Mouse (Mus musculus): ENCODE results near the gene Plcxd2. TPM values are rescaled to one million over a fixed set of nuclear protein-coding genes. Genes with fewer than 3 reads are reported as not detected.

Plcxd2 gene
- 0.37 and 0.84 TPM in 2 replicates for polyA plus RNA-seq (2015; fragmentation: Nextera tagmentation; extraction: Ambion mirVana)

GRCm38 (mm10) chr16:46010153-46010905 lies at the start of gene Plcxd2:
Gene Plcxd2, minus strand, starts transcription at chr16:46010218.
- H3K27ac ChIP-seq: peak within 1 kb of the TSS; percentile 50
- peak within 1 kb of the TSS; percentile 73 for H3K4me3 ChIP-seq
- peak within 1 kb of the TSS; percentile 98 for H3K4me2 ChIP-seq
- no peaks in the 10 kb centered on the region for H3K9me3 ChIP-seq (replicated peaks)
- peak within 1 kb of the TSS; percentile 75 for H3K9ac ChIP-seq
- peak; percentile 98 for ATAC-seq (replicated peaks; ENCODE audit: insufficient number of reproducible peaks, insufficient read depth, low FRiP score, low read depth)
- H3K27me3 ChIP-seq: no peaks in the 10 kb centered on the region
- peaks cover 6% of the 10 kb centered on the region for H3K4me1 ChIP-seq (replicated peaks)
- H3K36me3 ChIP-seq: no peaks in the 10 kb centered on the region
- WGBS: under 1% methylated on average over 39 of the region's 39 CpGs

DNA sequence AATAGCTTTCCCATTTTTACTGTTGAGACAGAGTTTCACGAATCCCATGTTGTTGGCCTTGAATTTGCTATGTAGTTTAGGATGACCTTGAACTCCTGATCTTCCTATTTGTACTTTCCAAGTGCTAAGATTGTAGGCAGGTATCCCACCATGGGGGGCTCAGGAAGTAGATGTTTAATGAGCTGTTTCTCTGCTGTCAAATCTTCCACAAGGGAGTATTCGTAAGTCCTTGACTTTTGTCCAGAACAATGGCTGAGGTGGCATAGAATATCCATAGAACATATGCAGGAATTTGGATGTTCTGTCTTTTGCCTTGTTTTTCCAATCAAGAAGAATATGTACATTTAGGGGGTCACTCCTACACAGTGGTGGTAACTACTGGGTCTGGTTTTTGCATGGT lies 36.9 kb upstream of the Plcxd2 start:
- Histone ChIP-seq H3K27me3 (no peaks in the 10 kb centered on the region), H3K4me2 (no peak overlapping the region), H3K4me1 (replicated peaks) (no peaks in the 10 kb centered on the region), H3K9ac (no peak overlapping the region), H3K4me3 (no peak overlapping the region), H3K9me3 (replicated peaks) (no peaks in the 10 kb centered on the region), H3K27ac (no peak overlapping the region), H3K36me3 (no peaks in the 10 kb centered on the region)
- WGBS: 74% methylated on average over 2 of the region's 2 CpGs
- no peak for ATAC-seq (replicated peaks; ENCODE audit: insufficient number of reproducible peaks, insufficient read depth, low FRiP score, low read depth)

- Histone ChIP-seq H3K27ac (no peak overlapping the region), H3K9me3 (replicated peaks) (no peaks in the 10 kb centered on the region), H3K36me3 (no peaks in the 10 kb centered on the region), H3K4me2 (no peak overlapping the region), H3K27me3 (no peaks in the 10 kb centered on the region), H3K4me3 (no peak overlapping the region), H3K9ac (no peak overlapping the region), H3K4me1 (replicated peaks) (no peaks in the 10 kb centered on the region)
- no peak for ATAC-seq (replicated peaks; ENCODE audit: insufficient number of reproducible peaks, insufficient read depth, low FRiP score, low read depth)
- WGBS: 57% methylated on average over 2 of the region's 2 CpGs
These were observed 26.2 kb upstream of the Plcxd2 start for GRCm38 (mm10) chr16:46036261-46036660.

DNA sequence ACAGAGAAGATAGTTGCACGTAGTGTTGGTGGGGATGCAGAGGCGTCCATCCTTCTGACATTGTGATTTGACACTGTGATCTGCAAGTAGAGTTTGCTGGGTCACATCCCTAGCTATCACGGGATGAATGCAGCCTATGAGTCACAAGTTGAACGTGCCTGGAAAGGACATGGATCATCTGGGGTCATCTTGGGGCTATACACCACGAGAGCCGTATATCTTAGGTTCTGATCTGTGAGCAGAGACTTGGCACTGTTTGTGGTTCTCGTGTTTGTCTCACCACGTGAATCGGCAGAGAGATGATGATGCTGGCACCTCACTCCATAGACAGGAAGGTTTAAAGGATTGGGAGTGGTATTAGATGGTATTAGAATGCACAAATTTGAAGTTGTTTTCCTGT lies 23.9 kb upstream of the Plcxd2 start:
- Histone ChIP-seq H3K9ac (no peak overlapping the region), H3K4me3 (no peak overlapping the region), H3K27ac (no peak overlapping the region), H3K36me3 (no peaks in the 10 kb centered on the region), H3K27me3 (no peaks in the 10 kb centered on the region), H3K4me2 (no peak overlapping the region), H3K9me3 (replicated peaks) (no peaks in the 10 kb centered on the region), H3K4me1 (replicated peaks) (no peaks in the 10 kb centered on the region)
- WGBS: 67% methylated on average over 9 of the region's 9 CpGs
- ATAC-seq (replicated peaks; ENCODE audit: insufficient number of reproducible peaks, insufficient read depth, low FRiP score, low read depth): no peak

DNA sequence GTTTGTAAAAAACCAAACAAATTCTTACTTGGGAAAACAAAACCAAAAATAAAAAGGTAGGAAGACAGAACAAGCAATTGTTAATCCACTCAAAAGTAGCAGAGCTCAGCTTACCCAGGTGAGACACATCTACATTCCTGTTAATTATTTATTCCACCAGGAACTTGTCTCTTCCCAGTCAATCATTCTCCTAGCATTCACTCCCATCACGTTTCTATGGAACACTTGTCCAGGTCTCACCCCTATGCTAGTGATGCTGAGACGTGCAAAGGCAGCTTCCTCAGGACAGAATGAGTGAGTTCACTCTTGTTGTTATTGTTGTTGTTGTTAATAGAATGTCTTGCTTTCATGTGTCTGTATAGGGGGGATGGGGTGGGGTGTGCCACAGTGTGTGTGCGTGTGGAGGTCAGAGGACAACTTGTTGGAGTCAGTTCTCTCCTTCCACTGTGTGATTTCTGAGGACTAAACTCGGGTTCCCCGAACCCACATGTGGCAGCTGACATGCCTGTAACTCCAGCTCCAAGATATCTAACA lies 13.0 kb upstream of the Plcxd2 start:
- no peak overlapping the region for H3K27ac ChIP-seq
- 61% methylated on average over 5 of the region's 5 CpGs for WGBS
- ATAC-seq (replicated peaks; ENCODE audit: insufficient number of reproducible peaks, insufficient read depth, low FRiP score, low read depth): no peak
- H3K9ac ChIP-seq: no peak overlapping the region
- no peaks in the 10 kb centered on the region for H3K9me3 ChIP-seq (replicated peaks)
- H3K27me3 ChIP-seq: no peaks in the 10 kb centered on the region
- H3K36me3 ChIP-seq: no peaks in the 10 kb centered on the region
- H3K4me2 ChIP-seq: no peak overlapping the region
- H3K4me1 ChIP-seq (replicated peaks): no peaks in the 10 kb centered on the region
- H3K4me3 ChIP-seq: no peak overlapping the region

DNA sequence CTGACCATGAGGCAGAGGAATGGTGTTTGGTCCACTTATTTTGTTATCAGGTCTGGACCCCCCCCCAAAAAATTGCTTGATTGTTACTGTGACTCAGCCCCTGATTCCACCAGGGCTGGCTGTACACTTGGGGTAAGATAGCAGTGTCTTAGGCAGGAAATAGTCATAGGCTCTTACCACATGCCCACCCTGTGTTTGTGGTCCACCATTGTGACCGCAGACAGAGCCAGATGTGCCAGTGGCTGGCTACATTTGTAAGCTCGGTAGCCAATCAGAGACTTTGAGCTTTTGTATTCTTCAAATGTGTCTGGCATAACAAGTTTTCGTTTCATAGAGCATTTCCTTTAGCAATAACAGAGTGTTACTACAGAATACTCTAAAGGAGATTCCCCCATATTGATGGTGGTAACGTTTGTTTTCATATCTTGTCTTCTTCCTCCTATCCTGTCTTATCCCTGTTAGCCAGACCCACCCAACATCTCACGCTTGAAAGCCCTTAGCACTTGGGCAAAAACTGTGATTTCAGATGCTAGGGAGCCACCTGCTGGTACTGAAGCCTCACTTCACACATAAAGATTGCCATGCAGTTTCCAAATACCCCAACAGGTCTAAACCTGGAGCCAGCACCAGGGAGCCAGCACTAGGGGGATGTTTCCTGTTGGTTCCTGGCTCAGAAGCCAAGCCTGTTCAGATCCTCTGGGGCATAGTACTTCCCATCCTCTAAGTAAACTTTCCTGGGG lies 12.3 kb upstream of the Plcxd2 start:
- Histone ChIP-seq H3K4me1 (replicated peaks) (no peaks in the 10 kb centered on the region), H3K9me3 (replicated peaks) (no peaks in the 10 kb centered on the region), H3K27me3 (no peaks in the 10 kb centered on the region), H3K4me3 (no peak overlapping the region), H3K36me3 (no peaks in the 10 kb centered on the region), H3K9ac (no peak overlapping the region), H3K27ac (no peak overlapping the region), H3K4me2 (no peak overlapping the region)
- ATAC-seq (replicated peaks; ENCODE audit: insufficient number of reproducible peaks, insufficient read depth, low FRiP score, low read depth): no peak; the same call in 1 of the 2 replicates
- 41% methylated on average over 5 of the region's 5 CpGs for WGBS

DNA sequence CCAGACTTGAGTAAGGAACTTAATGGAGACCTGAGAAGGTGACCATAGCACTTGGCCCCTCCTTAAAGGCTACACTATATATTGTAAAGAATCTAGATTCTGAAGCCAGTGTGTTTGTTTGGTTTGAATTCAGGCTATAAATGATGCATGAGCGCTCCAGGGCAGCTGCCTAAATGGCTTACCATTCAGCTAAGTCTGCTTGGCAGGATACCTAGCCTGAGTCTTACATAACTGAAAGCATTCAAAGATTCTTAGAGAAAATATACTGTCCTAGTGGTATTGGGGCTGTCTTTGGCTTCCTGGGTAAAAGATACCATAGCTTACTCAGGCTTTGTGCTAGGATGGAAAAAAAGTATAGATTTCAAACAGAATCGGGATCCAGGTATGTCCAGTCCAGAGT lies 11.3 kb upstream of the Plcxd2 start:
- Histone ChIP-seq H3K4me1 (replicated peaks) (no peaks in the 10 kb centered on the region), H3K36me3 (no peaks in the 10 kb centered on the region), H3K9me3 (replicated peaks) (no peaks in the 10 kb centered on the region), H3K9ac (no peak overlapping the region), H3K27me3 (no peaks in the 10 kb centered on the region), H3K4me2 (no peak overlapping the region), H3K4me3 (no peak overlapping the region), H3K27ac (no peak overlapping the region)
- 78% methylated on average over 2 of the region's 2 CpGs for WGBS
- no peak for ATAC-seq (replicated peaks; ENCODE audit: insufficient number of reproducible peaks, insufficient read depth, low FRiP score, low read depth)

- H3K9me3 ChIP-seq (replicated peaks): no peaks in the 10 kb centered on the region
- WGBS: 77% methylated on average over 2 of the region's 2 CpGs
- H3K4me2 ChIP-seq: no peak overlapping the region
- H3K9ac ChIP-seq: no peak overlapping the region
- no peaks in the 10 kb centered on the region for H3K36me3 ChIP-seq
- no peak for ATAC-seq (replicated peaks; ENCODE audit: insufficient number of reproducible peaks, insufficient read depth, low FRiP score, low read depth)
- no peak overlapping the region for H3K4me3 ChIP-seq
- H3K4me1 ChIP-seq (replicated peaks): no peaks in the 10 kb centered on the region
- H3K27ac ChIP-seq: no peak overlapping the region
- H3K27me3 ChIP-seq: no peaks in the 10 kb centered on the region
These were observed 10.4 kb upstream of the Plcxd2 start for GRCm38 (mm10) chr16:46020396-46020795.

- Histone ChIP-seq H3K4me1 (replicated peaks) (no peaks in the 10 kb centered on the region), H3K36me3 (no peaks in the 10 kb centered on the region), H3K9ac (no peak overlapping the region), H3K27me3 (no peaks in the 10 kb centered on the region), H3K27ac (no peak overlapping the region), H3K4me2 (no peak overlapping the region), H3K4me3 (no peak overlapping the region), H3K9me3 (replicated peaks) (no peaks in the 10 kb centered on the region)
- no peak for ATAC-seq (replicated peaks; ENCODE audit: insufficient number of reproducible peaks, insufficient read depth, low FRiP score, low read depth)
- WGBS: 72% methylated on average over 4 of the region's 4 CpGs
These were observed 9.8 kb upstream of the Plcxd2 start for GRCm38 (mm10) chr16:46019799-46020198.

DNA sequence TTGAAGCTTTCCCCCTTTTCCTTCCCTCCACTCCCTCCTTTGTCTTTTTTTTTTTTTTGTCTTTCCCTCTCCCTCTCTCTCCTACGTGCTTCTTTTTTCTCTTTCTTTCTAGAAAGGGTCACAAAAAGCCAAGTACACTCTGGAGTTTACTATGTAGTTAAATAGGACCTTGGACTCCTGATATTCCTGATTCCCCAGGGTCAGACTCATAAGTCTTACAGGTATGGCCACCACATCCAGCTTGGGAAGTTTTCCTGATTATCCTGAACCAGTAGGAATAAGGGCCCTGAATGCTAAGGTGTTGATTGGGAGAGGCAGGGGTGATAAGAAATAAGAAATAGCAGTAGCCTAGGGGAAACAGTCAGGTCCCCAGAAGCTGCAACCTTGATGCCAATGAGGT lies 9.3 kb upstream of the Plcxd2 start:
- H3K4me1 ChIP-seq (replicated peaks): no peaks in the 10 kb centered on the region
- H3K9ac ChIP-seq: no peak overlapping the region
- H3K27me3 ChIP-seq: no peaks in the 10 kb centered on the region
- H3K27ac ChIP-seq: no peak overlapping the region
- 66% methylated on average over 1 of the region's 1 CpGs for WGBS
- ATAC-seq (replicated peaks; ENCODE audit: insufficient number of reproducible peaks, insufficient read depth, low FRiP score, low read depth): no peak
- H3K9me3 ChIP-seq (replicated peaks): no peaks in the 10 kb centered on the region
- H3K36me3 ChIP-seq: no peaks in the 10 kb centered on the region
- no peak overlapping the region for H3K4me2 ChIP-seq
- no peak overlapping the region for H3K4me3 ChIP-seq

- Histone ChIP-seq H3K4me3 (no peak overlapping the region), H3K36me3 (no peaks in the 10 kb centered on the region), H3K9ac (no peak overlapping the region), H3K27ac (no peak overlapping the region), H3K4me1 (replicated peaks) (peaks cover 6% of the 10 kb centered on the region), H3K4me2 (no peak overlapping the region), H3K27me3 (no peaks in the 10 kb centered on the region), H3K9me3 (replicated peaks) (no peaks in the 10 kb centered on the region)
- ATAC-seq (replicated peaks; ENCODE audit: insufficient number of reproducible peaks, insufficient read depth, low FRiP score, low read depth): no peak
- WGBS: 79% methylated on average over 1 of the region's 1 CpGs
These were observed 1.7 kb upstream of the Plcxd2 start for GRCm38 (mm10) chr16:46011696-46012095.
